16 mouse cellular contexts compared by ENCODE assay signal in genomic region chr1:132917554-132917953, GRCm38 (mm10). TPM values are rescaled to one million over a fixed set of nuclear protein-coding genes. Genes with fewer than 3 reads are reported as not detected.
DNase-seq lines count a peak whose midpoint lies in the region; ATAC-seq lines count a peak whose summit lies in the region.
"Had no signal": no experiment of that assay in that cellular context is flagged by ENCODE, and none has a peak within 500 bp of the region (broad histone marks: within the 10 kb centered on the region; RNA-seq: fewer than 3 reads in every experiment).

No protein-coding gene starts in this region.

- H3K4me3 ChIP-seq in heart, embryonic 10.5 days: no peak overlapping the region
- no peak overlapping the region for H3K4me3 ChIP-seq in heart, embryonic 12.5 days
- no peak overlapping the region for H3K4me3 ChIP-seq in forebrain, embryonic 15.5 days
- no peak overlapping the region for H3K4me3 ChIP-seq in midbrain, embryonic 15.5 days
- H3K4me3 ChIP-seq in kidney, embryonic 15.5 days (replicated peaks): no peak overlapping the region
- H3K4me3 ChIP-seq: erythroblast, embryonic 14.5 days; gastrocnemius, adult 2 months; lung, embryonic 15.5 days; megakaryocyte, embryonic 14.5 days had no signal

- H3K4me1 ChIP-seq in heart, embryonic 10.5 days: peaks cover 38% of the 10 kb centered on the region
- H3K4me1 ChIP-seq in heart, embryonic 12.5 days (replicated peaks): peaks cover 34% of the 10 kb centered on the region
- H3K4me1 ChIP-seq in forebrain, embryonic 15.5 days: peaks cover 58% of the 10 kb centered on the region
- H3K4me1 ChIP-seq in midbrain, embryonic 15.5 days: peaks cover 55% of the 10 kb centered on the region
- H3K4me1 ChIP-seq in kidney, embryonic 15.5 days: peaks cover 16% of the 10 kb centered on the region

- peaks cover 26% of the 10 kb centered on the region for H3K27me3 ChIP-seq in heart, embryonic 10.5 days (ENCODE audit: insufficient read depth, poor library complexity, severe bottlenecking)
- peaks cover 13% of the 10 kb centered on the region; the same call in 1 of the 2 replicates for H3K27me3 ChIP-seq in heart, embryonic 12.5 days (replicated peaks)
- H3K27me3 ChIP-seq in forebrain, embryonic 15.5 days: no peaks in the 10 kb centered on the region
- H3K27me3 ChIP-seq in midbrain, embryonic 15.5 days (replicated peaks): no peaks in the 10 kb centered on the region
- H3K27me3 ChIP-seq in kidney, embryonic 15.5 days: peaks cover 22% of the 10 kb centered on the region
- H3K27me3 ChIP-seq: lung, embryonic 15.5 days had no signal

- no peak for ATAC-seq in heart, embryonic 12.5 days (ENCODE audit: insufficient number of reproducible peaks, low FRiP score)
- peak; percentile 17; the same call in 1 of the 2 replicates for ATAC-seq in forebrain, embryonic 15.5 days (replicated peaks)
- ATAC-seq in midbrain, embryonic 15.5 days (replicated peaks): 0 out of 2 replicates have a peak, but pooled peaks have one; percentile 13
- ATAC-seq in kidney, embryonic 15.5 days (replicated peaks; ENCODE audit: low FRiP score): no peak

- no peaks in the 10 kb centered on the region for H3K9me3 ChIP-seq in heart, embryonic 10.5 days
- H3K9me3 ChIP-seq in heart, embryonic 12.5 days (replicated peaks): no peaks in the 10 kb centered on the region
- H3K9me3 ChIP-seq in forebrain, embryonic 15.5 days: no peaks in the 10 kb centered on the region
- H3K9me3 ChIP-seq in midbrain, embryonic 15.5 days: no peaks in the 10 kb centered on the region
- H3K9me3 ChIP-seq in kidney, embryonic 15.5 days (replicated peaks): no peaks in the 10 kb centered on the region
- H3K9me3 ChIP-seq: lung, embryonic 15.5 days; megakaryocyte, embryonic 14.5 days had no signal

- 11% methylated on average over 8 of the region's 8 CpGs for WGBS in heart, embryonic 10.5 days
- 17% methylated on average over 8 of the region's 8 CpGs for WGBS in heart, embryonic 12.5 days
- WGBS in forebrain, embryonic 15.5 days: 6% methylated on average over 8 of the region's 8 CpGs
- WGBS in midbrain, embryonic 15.5 days: 11% methylated on average over 8 of the region's 8 CpGs
- 13% methylated on average over 8 of the region's 8 CpGs for WGBS in kidney, embryonic 15.5 days

- H3K4me2 ChIP-seq in heart, embryonic 12.5 days: no peak overlapping the region
- no peak overlapping the region for H3K4me2 ChIP-seq in forebrain, embryonic 15.5 days (replicated peaks)
- no peak overlapping the region for H3K4me2 ChIP-seq in midbrain, embryonic 15.5 days
- H3K4me2 ChIP-seq in kidney, embryonic 15.5 days: no peak overlapping the region
- H3K4me2 ChIP-seq: lung, embryonic 15.5 days had no signal

- no peak overlapping the region for H3K27ac ChIP-seq in heart, embryonic 10.5 days
- no peak overlapping the region for H3K27ac ChIP-seq in heart, embryonic 12.5 days (ENCODE audit: poor library complexity, severe bottlenecking)
- H3K27ac ChIP-seq in forebrain, embryonic 15.5 days (replicated peaks): peak overlapping the region; percentile 62
- peak overlapping the region; percentile 58 for H3K27ac ChIP-seq in midbrain, embryonic 15.5 days
- no peak overlapping the region for H3K27ac ChIP-seq in kidney, embryonic 15.5 days
- H3K27ac ChIP-seq: gastrocnemius, adult 2 months; lung, embryonic 15.5 days had no signal

- H3K36me3 ChIP-seq in heart, embryonic 10.5 days: no peaks in the 10 kb centered on the region
- H3K36me3 ChIP-seq in heart, embryonic 12.5 days: no peaks in the 10 kb centered on the region
- no peaks in the 10 kb centered on the region for H3K36me3 ChIP-seq in forebrain, embryonic 15.5 days
- H3K36me3 ChIP-seq in midbrain, embryonic 15.5 days (replicated peaks): no peaks in the 10 kb centered on the region
- H3K36me3 ChIP-seq in kidney, embryonic 15.5 days: no peaks in the 10 kb centered on the region
- H3K36me3 ChIP-seq: lung, embryonic 15.5 days had no signal

- peak; percentile 70 for DNase-seq in heart, embryonic 10.5 days (ENCODE audit: low spot score)
- DNase-seq in Muller cell, postnatal 12 days (ENCODE audit: inconsistent ontology term): peak; percentile 42
- no peak for DNase-seq in kidney, adult 9 months
- DNase-seq: adrenal gland, postnatal 36 days; cerebellum, adult 11 months; gastrocnemius, adult 2 months; heart, postnatal 4 days; kidney, adult 18-20 months had no signal

- H3K9ac ChIP-seq in heart, embryonic 12.5 days: no peak overlapping the region
- H3K9ac ChIP-seq in forebrain, embryonic 15.5 days (replicated peaks): no peak overlapping the region
- no peak overlapping the region for H3K9ac ChIP-seq in midbrain, embryonic 15.5 days
- H3K9ac ChIP-seq in kidney, embryonic 15.5 days: no peak overlapping the region
- H3K9ac ChIP-seq: lung, embryonic 15.5 days had no signal

RNA-seq across cellular contexts. Expression of gene Lrrn2, which starts 37.5 kb away (rescaled TPM):
- 5.1 and 6.3 TPM in 2 replicates for polyA plus RNA-seq in heart, embryonic 10.5 days (2016; fragmentation: Nextera tagmentation; extraction: Ambion mirVana)
- polyA plus RNA-seq in heart, embryonic 12.5 days (2016; fragmentation: Nextera tagmentation; extraction: Ambion mirVana): 9.8 TPM in 2 replicates
- polyA plus RNA-seq in forebrain, embryonic 15.5 days (2015; fragmentation: Nextera tagmentation; extraction: Ambion mirVana): 47.8 and 50.3 TPM in 2 replicates
- 56.8 and 60.2 TPM in 2 replicates for polyA plus RNA-seq in midbrain, embryonic 15.5 days (2015; fragmentation: Nextera tagmentation; extraction: Ambion mirVana)
- 4.2 and 6.9 TPM in 2 replicates for polyA plus RNA-seq in kidney, embryonic 15.5 days (2015; fragmentation: Nextera tagmentation; extraction: Ambion mirVana)
- polyA plus RNA-seq: erythroblast, embryonic 14.5 days; liver, adult 2 months had no signal

Comparison
In these comparisons a context has a peak if more than half of its experiments do, and no peak if none do; other contexts are left out.
1. H3K27ac ChIP-seq: peak in forebrain, embryonic 15.5 days (single experiment) and midbrain, embryonic 15.5 days (single experiment); none in heart, embryonic 10.5 days (single experiment), heart, embryonic 12.5 days (single experiment) and kidney, embryonic 15.5 days (single experiment).
2. ATAC-seq: peak in forebrain, embryonic 15.5 days (single experiment) and midbrain, embryonic 15.5 days (single experiment); none in heart, embryonic 12.5 days (single experiment) and kidney, embryonic 15.5 days (single experiment).